Mouse (Mus musculus) megakaryocyte progenitor cell, adult 5-6 weeks (primary cell): Measurements from ENCODE around the gene Zic5. TPM values are rescaled to one million over a fixed set of nuclear protein-coding genes. Genes with fewer than 3 reads are reported as not detected.
"Not testable (repeated sequence)": the region's sequence is repeated elsewhere in the genome, so short reads cannot be mapped to it uniquely, and the experiment has no call there.

Source experiments
- ATAC-seq: replicated peaks from 2 replicates; pipeline ENCODE4 v1.8.0; 2016; ENCODE audit warnings: mild to moderate bottlenecking, moderate TSS enrichment, inconsistent platforms; ENCODE audit not compliant: poor library complexity
- total RNA-seq, 2 experiments: library from RNA; stranded (forward) in 1 of 2; stranded (reverse) in 1 of 2; fragments of 157-497, 149-512 nt in 1 of 2; fragments of 200-1000 nt in 1 of 2; gene quantifications; 2 replicates each; pipeline versions ENCODE4 v1.2.3 to v1.2.4; 2015 to 2017

Gene Zic5
- total RNA-seq, 2 experiments from 2014 or later: not detected

DNA sequence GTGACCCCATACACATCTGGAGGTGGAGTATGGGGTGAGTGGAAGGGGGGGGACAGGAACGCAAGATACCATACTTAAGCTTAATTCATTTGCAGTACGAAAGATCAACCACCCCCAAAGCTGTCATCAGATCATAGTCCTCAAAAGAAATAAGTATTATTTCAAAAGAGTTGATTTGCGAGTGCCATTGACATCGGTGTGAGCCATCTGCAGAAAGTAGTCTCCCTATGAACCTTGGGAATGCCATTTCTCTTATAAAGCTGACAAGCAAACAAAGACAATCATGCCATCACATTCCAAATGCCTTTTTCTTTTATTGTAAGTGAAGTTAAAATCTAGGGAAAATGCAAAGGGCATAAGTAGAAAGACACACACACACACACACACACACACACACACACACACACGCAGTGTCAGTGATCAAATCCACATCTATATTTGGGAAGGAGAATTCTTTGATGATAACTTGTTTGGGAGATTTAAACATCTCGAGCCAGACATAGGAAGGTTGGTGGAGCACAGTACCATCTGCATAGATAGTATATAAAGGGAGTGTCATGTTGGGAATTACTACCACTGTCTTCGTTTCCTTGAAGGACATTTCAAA, 1.4 kb upstream of the Zic5 start:
- ATAC-seq: no peak

DNA sequence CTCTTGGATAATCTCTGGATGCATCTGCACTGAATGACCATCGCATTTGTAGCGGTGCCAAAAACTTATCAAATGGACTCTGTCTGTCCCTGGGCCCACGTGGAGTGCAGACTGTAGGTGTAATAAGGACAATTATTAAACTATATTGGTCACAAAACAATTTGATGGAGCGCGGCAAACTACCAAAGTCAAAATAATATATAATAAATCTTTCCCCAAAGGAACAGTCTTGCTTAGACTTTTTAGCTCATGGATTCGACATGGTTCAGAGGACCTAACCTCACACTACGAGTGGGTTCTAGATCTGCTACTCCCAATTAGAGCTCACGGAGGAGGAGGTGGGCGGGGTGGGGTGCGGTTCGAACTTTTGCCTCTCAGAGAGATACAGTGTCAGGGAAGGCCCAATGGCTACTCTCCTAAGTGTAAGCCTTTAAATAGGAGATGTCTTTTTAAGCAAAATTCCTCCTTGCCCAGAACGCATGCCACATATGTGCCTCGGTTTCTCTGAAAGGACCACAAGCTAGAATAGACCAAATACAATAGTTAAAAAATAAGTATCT, 534 bp upstream of the Zic5 start:
- no peak for ATAC-seq

- no peak; the same call in 1 of the 2 replicates for ATAC-seq
Measured at GRCm38 (mm10) chr14:122464351-122464762, 1.1 kb downstream of the Zic5 start.

GRCm38 (mm10) chr14:122463734-122464341, 1.6 kb downstream of the Zic5 start:
- peak; percentile 38 for ATAC-seq

GRCm38 (mm10) chr14:122463080-122463691, 2.3 kb downstream of the Zic5 start:
- ATAC-seq: 0 out of 2 replicates have a peak, but pooled peaks have one; percentile 8

- ATAC-seq: no peak
Measured at GRCm38 (mm10) chr14:122462689-122463079, 2.8 kb downstream of the Zic5 start.

- ATAC-seq: no peak
Measured at GRCm38 (mm10) chr14:122461966-122462365, 3.5 kb downstream of the Zic5 start.

- no peak for ATAC-seq
Measured at GRCm38 (mm10) chr14:122461500-122461899, 4.0 kb downstream of the Zic5 start.

GRCm38 (mm10) chr14:122460226-122460625, 5.3 kb downstream of the Zic5 start:
- no peak for ATAC-seq

- ATAC-seq: no peak
Measured at GRCm38 (mm10) chr14:122459776-122460175, 5.7 kb downstream of the Zic5 start.

DNA sequence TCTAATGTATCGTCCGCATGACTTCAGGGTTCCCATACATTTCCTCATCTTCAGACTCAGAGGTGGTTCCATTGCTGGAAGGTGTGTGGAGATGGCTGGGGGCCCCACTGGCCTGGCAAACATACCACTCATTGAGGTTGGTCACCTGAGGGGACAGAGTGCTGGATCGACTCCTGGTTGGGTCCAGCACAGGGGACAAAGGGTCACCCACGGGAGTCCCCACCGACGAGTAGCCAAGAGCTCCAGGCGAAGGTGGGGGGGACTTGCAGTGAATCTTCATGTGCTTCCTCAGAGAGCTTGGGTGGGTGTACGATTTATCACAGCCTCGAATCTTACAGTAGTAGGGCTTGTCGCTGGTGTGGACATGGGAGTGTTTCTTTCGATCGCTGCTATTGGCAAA, 6.1 kb downstream of the Zic5 start:
- ATAC-seq: not testable (repeated sequence)

DNA sequence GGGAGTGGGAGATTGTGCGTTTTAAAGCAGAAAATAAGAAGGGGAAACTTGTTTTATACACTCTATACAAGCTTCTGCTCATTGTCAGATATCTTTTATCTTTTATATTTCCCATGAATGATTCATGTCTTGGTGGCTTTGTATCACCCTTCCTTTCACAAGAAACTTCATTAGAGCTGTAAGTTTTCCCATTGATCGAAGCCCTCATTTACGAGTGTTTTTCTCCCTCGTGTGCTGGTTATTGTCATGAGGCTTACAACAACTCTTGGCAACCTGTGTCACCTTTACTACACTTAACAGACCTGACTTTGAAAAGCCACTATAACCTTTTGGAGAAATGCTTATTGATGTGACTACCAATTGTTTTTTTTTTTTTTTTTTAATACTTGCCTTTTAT, 9.9 kb downstream of the Zic5 start:
- no peak for ATAC-seq

DNA sequence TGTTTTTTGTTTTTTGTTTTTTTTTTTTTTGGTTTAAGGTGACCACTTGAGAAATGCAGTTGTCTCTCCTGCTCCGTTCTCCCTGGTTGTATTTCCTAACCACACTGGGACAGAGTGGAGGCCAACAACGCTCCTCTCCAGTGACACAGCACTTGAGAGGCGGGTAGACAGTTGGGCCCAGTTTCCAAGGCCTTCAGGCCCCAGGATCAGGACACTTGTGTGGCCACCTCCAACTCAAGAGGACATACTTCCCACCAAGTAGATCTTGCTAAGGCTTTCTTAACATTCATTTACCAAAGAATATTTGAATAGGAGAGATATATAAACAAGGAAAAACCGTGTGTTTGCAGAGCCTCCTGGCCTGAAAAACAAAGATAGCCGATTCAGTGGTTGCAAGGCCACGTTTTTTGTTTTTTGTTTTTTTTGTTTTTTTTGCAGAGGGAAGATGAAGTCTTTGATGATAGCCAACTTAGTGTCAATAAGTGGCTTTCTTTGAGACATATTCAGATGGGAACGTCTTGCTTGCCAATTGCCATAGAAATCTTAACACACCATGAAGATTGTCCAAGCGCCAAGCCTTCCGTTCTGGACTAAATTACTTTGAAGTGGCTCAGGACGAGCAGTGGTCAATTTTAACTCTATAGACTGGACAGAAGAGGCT, 10.4 kb downstream of the Zic5 start:
- ATAC-seq: no peak

- ATAC-seq: no peak
Measured at GRCm38 (mm10) chr14:122453996-122454738, 11.3 kb downstream of the Zic5 start.

DNA sequence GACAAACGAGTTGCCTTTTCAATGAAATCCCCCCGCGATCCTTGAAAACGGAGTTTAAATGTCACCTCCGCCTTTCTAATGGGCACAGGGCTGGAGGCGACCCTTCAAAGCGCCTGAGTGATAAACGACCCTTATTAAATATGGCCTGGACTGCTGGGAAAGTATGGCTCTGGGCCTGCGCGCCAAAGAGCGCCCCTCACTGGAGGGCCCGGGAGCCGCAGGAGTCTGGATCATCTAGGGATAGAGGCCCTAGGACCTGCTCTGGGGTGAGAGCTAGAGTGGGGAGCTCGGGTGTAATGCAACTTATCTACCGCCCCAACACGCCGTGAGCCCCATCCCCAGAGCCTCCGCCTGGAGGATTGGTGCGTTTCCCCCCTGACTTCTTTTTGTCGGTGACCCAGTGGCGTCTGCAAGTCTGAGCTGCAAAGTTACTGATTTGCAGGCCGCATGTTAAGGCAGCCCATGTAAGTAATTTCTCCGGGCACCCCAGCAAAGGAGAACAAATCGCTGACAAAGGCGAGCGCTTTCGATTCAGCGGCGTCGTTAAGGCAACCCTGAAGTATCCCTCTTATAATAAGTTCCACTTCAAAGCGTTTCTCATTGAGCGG, 12.0 kb downstream of the Zic5 start:
- ATAC-seq: peak; percentile 53

- no peak for ATAC-seq
Measured at GRCm38 (mm10) chr14:122452701-122453387, 12.6 kb downstream of the Zic5 start.

GRCm38 (mm10) chr14:122451551-122452145, 13.8 kb downstream of the Zic5 start:
- no peak for ATAC-seq

DNA sequence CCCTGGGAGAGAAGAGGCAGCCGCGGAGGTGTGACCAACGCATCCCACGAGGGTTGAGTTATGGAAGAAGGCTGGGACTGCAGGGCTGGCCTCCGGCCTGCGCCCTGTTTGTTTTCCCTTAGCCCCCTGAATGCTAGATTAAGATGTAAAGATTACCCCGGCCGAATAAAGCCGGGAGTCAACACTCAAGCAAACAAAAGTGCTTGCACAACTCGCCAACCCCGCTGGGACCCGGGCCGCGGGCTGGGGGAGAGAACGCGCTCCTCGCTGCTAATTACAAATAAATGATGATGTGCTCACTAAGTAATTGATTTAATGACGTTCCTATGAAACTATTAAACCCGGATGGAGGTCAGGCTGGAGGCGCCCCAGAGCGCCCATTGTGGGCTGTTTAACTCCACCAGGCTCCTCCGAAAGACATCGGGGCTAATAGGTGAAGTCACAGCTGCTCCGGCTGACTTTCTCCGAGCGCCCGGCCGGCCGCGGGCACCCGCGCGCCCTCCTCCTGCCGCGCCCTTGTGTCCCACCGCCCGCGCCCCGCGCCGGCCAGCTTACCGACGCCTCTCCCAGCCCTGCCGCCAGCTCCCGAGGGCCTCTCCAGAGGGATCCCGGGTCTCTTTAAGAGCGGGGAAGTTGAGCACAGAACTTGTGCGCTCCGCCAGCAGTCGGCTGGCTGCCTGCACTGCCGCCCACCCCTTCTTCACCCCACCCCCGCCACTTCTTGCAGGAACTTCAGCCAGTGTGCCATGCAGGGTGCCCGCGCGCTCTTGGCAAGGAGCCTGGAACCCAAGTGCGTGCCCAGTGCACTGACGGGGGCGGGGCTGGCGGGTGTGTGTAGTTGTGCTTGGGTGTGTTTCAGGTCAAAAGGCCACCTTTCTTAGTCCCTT, 14.7 kb downstream of the Zic5 start, which contains the start of gene Gm5089:
TSS of gene Gm5089 (minus strand) at position 620 of the 887 bp plus-strand sequence.
- no peak for ATAC-seq
